Mouse (Mus musculus): ENCODE measurements around the gene Mgat2.
A peak's percentile ranks its signal among the peaks of the same experiment; 100 is the strongest.

GRCm38 (mm10) chr12:69183583-69184308 is at the start of gene Mgat2, which contains the start of gene Rpl36al:
- TF ChIP-seq POLR2A (IDR thresholded peaks at IDR 0.05; ENCODE audit: borderline replicate concordance, extremely low read depth, low read depth, low read length) = peak; percentile 90
- no peak for TF ChIP-seq CTCF (IDR thresholded peaks at IDR 0.05; ENCODE audit: insufficient read depth, low read length)
